Mouse (Mus musculus) neural tube, embryonic 10.5 days (tissue): ENCODE data around the gene Itpr1.

Experiments used
- DNase-seq: peaks from one replicate; pipeline ENCODE4 v3.0.0-alpha.2; 2017; ENCODE audit warnings: low spot score; ENCODE audit errors: extremely low spot score

The Itpr1 gene

DNA sequence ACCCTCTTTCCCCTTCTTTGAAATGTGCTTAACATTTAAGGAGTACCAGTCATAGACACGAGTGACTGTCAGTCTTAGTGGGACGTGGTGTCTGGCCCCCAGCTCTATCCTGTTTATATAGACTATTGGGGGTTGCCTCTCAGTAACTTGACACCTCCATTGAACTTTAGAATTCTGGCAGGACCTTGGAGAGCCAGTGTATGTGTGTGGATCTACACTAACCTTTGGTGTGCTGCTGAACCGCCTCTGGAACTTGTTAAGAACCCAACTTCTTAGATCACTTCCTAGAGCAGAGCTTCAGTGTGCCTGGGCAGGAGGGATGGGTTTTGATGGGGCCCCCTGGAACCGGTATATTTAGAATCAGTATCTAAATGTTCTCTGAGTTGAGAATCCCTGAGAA, 26.2 kb downstream of the Itpr1 start:
- DNase-seq, result no peak

DNA sequence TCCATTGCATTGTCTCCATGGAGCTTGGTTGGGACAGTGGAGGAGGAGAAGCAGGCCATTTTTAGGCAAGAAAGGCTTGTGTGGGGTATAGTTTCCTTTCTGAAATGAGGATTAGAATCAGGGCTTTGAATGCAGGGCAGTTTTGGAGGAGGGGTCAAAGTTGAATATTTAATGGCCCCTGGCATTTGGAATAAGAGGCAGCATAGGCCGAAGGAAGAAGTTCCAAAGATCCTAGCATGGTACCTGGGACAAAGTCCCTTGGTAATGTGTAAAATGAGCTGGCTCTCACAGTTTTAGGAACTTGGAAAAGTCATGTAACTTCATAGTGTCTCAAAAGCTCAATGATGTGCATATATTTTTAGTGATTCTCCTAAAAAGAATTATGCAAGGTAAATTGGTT, 27.1 kb downstream of the Itpr1 start:
- DNase-seq, result no peak

DNA sequence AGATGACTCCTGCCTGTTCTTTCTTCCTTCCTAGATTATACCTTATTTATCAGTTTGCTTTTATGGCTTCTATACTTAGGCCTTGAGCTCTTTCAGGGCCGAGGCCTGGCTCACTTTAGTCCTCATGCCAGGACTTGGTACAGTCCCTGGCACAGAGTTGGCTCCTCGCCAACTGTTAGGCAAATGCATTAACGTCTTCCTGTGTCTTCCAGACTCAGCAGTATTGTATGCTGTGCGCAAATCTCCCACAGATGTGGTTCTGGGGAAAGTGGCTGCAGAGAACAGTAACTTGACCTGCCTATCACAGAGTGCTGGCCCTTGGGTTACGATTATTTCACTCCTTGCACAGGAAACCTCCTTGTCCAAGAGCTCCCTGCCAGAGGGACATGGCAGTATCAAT, 27.9 kb downstream of the Itpr1 start:
- DNase-seq, result no peak

DNA sequence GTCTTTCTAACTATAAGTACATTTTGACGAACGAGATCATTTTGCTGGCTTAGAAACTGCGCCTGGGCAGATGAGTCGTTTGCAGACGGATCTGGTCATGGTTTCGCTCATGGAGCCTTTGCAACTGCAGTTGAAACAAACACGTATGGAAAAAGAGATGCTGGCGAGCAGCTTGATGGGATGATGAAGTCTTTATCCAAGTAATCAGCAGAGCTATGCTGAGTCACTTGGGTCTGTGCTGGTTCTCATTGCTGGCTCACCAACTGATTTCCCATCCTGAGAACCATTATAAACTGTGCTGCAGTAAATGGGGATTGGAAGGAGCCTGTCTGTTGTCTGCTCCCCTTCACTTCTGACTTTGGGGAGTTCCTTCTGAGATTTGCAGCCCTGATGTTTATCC, 31.7 kb downstream of the Itpr1 start:
- DNase-seq, result no peak

DNA sequence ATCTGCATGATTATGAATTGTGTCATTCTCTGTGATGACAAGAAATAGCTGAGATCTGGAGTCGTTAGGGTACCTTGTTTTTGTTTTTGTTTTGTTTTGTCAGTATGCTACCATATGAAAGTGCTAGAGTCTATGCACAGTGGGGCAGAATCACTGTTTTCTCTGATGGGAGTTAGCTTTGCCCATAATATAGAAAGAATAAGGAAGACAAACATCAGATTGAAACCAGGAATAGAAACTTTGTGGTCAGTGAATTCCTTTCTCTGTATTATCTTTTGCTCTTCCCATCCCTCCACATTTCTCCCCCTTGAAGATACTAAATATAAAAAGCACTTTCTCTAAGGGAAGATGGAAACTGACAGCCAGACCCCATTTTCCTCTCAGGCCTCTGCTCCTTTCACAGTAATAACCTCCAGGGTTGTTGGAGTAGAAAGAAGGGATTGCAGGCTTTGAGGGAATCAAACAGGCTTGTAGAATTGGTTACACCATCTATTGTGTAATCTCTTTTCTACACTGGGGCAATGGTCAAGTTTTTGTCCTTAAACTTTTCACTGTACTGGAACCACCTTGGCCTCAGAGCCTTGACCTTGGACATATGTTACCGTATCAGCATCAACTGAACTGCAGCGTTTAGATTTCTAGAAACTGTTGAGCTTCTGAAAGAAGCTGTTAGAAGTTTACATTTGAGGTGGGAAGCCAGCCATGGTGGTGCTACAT, 33.6 kb downstream of the Itpr1 start:
- no peak for DNase-seq

DNA sequence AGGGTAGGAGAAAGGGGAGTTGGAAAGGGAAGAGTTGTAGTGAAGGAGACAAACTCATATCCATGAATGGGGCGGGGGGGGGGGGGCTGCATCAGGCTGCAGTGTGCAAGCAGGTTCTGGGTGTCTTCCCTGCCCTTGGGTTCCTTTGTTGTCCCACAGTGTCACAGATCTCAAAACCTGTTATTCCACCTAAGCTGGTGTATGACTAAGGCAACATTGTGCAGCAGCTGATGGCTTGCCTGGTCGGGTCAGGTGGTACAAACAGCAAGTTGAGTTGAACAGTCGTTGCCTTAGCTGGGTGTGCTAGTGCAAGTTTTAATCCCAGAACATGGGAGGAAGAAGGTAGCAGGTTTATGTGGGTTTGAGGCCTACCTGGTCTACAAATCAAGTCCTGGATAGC, 34.3 kb downstream of the Itpr1 start:
- no peak for DNase-seq

DNA sequence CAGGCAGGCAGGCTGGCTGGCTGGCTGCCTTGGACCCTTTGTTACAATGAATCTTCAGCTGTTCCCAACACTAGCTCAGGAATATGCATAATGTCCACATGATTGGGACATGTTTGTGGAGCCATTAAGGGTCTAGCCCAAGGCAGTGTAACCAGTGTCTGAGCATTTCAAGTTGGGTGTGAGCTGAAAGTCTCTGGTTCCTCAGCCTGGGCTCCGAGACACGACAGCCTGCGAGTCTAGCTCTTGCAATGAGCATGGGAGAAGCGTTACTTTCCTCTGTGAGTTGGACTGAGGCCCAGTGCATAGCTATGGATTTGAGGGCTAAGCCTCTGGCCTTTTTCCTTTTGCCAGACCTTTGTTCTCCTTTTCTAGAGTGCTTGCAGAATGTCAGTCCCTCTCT, 35.6 kb downstream of the Itpr1 start:
- no peak for DNase-seq

DNA sequence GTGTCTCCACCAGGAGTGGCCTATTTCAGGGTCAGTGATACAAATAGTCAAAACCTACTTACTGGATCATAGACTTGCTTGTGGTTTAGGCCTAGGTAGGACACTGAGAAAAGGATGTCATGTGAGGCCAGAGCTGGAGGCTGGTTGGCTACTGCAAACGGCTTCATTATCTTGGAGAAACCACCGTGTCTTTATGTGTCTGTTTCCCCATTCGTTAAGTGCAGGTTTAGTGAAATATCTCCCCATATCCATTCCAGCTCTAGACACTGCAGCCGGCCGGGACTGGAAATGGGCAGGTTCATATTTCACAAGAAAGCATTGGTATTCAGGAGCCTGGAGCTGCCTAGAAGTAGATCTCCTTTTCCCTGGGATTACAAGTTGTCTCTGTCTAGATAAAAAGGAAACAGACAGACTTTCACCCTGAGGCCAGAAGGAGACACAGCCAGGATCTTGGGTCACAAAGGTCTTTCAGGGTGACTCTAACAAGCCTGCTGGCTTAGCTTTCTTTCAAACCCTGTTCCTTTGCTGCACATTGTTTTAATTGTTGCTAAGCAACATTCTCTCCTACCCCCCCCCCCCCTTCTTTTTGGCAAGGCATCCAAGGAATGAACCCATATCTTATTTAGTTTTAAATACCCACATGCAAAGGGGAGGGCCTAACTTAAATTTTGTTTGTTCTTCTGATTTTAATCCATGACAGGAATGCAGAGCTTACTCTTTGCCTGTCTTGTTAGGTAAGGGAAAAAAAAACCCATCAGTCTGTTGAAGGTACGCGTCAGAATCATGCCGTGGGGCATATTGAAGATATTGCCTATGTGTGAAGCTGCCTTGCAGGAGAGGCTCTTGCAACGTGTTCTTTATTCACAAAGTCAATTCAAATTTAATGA, 36.4 kb downstream of the Itpr1 start:
- DNase-seq, result no peak

DNA sequence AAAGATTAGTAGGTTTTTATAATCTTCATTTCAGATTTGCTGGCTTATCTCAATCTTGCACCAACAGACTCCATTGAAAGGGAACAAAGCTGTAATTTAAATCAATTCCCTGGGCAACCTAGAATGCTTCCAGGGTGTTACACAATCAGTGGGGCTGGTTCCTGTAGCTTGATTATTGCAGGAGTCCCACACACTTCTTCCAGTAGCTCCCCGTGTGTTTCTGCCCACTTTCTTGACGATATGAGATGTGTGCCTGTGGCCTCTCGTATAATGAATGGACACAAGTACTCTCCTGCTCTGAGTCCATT, 37.0 kb downstream of the Itpr1 start:
- no peak for DNase-seq

DNA sequence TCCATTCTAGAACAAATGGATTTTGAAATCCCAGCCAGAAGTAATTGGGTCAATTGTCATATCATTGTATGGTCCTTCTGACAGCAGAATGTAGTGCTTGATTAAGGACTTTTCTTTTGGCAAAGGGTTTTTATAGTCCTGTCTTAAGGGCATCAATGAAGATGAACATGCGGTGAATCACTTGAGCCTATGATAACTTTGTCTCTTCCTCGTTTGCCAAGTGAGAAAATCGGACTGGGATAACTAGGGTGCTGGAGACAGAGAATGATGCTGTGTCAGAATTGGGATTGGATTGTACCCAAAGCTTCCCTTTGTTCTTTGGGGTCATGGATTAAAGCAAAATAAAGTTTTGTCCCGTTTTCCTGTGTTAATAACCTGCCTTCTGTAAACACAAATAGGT, 37.5 kb downstream of the Itpr1 start:
- DNase-seq, result no peak

DNA sequence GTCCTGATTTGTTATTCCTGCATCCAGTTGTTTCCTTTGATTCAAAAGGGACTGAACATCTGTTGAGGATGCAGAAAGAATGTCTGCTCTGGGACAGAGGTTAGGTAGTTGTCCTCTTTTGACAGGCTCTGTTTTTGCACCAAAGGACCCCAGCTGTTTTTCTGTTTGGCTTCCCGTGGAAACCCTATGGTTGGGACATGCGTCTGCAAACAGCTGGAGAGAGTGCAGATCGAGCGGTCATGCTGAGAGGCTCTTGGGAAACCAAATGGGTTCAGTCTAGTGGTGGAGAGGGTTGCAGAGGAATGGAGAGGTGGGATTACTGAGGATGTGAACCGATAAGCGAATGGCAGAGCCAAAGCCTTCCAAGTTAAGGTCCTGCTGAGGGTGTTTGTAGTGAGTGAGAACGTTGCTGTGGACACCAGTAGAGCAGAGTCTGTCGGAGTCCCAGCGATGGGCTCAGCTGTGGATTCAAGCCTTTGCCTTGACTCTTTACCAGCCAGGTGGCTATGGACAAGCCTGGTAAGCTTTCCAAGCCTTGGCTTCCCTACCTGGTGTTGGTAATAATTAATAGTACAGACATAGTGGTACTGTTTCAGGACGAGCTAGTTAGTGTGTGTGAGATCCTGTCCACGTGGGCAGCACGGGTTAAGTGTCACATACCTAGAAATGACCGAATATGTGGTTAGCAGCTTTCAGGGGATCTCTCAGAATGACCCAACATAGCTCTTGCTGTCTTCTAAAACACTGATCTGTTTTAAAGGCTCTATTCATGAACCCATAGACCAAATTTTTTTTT, 39.9 kb downstream of the Itpr1 start:
- DNase-seq, result no peak

DNA sequence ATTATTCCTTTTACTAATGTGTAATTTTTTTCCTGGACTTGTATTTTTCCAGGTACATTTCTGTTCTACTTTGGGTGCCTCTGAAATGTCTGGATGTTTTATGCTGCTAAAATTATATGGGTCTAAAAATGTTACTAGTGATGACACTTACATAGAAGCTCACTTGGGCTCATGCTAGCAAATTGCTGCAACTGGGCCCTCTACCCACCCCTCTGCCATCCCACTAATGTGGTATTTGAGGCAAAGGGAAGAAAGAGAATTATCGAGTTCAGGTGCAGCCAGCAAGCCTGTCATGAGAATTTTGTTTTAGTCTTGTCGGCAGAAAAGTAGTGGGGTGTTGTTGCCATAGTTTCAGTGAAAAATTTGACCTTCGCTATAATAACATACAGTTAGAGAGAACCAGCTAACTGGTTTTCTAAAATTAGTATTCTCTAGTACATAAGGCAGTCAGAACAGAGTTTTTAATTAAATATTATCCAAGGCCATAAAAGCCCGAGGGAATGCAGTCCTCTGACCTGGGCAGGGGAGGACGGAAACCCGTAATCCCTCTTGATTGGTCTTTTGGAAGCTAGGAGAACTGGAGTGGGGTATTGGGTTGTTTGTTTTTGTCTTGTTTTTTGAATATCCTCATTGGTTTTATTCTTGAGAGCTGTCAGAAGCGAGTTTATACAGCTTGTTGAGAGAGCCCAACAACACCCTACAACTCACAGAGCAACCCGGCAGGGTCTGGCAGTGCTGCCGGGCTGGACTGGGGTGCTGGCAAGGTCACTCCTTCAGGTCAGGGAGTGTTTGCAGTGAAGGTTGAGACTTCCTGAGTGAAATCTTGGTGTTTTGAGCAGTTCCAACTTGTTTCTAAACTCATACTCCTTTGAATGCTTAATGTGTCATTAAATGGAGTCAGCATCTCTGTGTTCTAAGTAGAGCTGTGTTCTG, 41.5 kb downstream of the Itpr1 start:
- DNase-seq, result no peak

DNA sequence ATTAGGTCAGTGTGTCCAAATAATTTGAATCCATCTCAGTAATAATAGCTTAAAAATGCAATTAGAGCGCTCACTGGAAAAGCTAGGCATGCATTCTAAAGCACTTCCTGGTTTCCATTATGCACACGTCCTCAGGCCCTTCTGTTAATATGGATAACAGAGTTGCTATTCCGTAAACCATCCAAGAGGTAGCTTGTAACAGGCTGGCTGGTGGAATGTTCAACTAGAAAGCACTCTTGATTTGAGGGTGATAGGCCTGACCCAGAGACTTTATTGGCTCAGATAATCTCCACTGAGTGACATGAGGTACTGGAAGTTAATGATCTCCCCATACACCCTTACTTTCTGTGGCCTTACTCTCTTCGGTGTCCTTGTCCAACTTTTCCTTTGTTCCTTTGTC, 43.0 kb downstream of the Itpr1 start:
- DNase-seq, result no peak

DNA sequence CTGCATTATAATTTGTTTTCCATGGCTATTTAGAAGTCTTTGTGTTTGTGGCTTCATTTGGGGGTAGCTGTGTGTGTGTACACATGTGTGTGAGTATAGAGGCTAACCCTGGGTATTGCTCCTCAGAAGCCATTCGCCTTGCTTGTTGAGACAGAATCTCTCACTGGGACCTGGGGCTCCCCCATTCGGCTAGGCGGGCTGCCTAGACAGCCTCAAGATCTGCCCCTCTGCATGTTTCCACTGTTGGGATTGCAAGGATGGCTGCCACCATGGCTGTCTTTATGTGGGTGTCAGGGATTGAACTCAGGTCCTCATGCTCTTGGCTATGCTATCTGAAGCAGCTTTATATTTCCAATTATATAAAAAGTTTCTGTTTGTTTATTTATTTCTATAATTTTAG, 44.3 kb downstream of the Itpr1 start:
- no peak for DNase-seq

DNA sequence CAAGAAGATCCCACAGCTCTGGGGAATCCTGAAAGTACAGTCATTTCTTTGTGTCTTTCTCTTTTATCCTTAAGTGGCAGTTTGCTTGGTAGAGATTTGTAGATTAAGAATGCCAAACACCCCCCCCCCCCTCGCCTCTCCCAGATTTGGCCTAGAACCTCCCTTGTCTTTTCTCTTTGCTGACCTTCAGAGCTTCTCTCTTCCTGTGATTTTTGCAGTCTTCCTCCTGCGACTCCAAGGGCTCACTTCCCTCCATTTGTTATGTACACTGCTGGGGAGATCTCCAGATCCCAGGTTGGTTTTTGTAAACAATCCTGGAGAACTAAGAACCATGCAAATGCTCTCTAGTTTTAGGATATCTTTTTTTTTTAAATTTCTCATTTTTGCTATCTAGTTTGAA, 45.7 kb downstream of the Itpr1 start:
- DNase-seq, result no peak

DNA sequence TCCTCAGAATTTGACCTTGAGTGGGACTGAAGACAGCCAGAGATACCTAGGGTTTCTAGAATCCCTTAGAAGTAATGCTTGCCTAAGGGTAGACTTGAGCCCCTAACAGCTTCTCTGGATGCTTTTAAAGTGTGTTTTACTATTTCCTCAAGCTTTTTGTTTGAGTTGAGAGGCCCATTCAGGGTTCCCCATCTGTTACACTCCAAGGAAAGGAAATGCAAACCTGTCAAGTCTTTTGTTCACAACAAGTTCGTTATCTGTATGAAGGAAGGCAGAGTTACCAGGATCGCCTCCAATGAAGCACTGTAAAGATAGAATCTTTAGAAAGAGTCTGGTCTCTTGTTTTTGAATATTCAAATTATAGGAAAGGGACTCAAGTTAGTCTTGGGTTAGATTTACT, 46.8 kb downstream of the Itpr1 start:
- no peak for DNase-seq

DNA sequence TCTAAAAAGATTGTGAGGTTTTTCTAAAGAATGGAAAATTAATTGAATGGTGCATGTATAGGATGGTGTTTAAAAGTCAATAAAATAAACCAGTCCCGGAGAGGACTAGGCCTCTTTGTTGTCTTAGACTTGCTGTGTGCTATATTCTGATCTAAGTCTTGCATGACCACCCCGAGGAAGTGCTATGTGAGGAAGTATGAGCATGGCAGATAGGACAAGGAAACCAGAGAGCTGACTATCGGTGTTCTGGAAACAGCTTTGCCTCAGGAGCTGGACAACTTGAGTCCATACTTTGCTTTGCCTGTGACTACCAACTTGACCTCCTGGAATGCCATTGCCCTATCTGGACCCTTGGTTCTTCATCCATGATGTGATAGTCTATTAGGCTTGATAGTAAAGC, 48.6 kb downstream of the Itpr1 start:
- no peak for DNase-seq

DNA sequence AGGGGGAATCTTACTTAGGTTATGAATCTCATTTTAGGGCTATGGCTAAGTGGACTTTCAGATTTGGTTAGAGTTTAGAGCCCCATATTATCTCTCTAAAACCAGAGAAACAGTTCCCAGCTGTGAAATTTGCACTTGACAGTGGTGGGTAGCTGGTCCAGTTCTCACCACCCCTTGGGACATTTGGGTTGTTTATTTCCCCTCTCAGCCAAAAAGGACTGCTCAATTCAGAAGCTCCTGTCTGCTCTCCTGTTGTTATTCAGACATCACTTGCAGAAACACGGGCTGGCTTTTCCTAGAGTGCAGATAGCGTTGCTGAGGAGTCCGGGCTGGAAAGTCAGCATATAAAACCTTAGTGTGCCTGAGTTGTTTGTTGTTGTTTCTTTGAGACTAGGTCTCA, 51.3 kb downstream of the Itpr1 start:
- DNase-seq, result no peak

DNA sequence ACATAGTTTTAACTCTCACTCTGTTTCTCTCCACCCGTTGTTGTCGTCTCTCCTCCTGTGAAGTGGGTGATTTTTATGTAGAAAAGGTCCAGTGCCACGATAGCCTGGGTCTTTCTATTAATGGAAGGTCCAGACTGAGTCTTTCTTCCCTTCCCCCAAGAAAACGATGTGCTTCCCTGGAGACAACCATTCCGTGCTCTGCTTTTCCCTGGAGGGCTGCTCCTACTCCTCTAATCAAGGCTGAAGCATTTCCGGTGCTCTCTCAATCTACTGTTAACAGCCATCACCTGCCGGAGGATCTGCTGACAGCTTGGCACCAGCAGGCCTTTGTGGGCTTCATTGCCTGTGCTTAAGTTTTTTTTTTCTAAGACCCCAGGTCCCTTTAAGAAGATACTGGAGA, 60.6 kb downstream of the Itpr1 start:
- DNase-seq, result no peak

DNA sequence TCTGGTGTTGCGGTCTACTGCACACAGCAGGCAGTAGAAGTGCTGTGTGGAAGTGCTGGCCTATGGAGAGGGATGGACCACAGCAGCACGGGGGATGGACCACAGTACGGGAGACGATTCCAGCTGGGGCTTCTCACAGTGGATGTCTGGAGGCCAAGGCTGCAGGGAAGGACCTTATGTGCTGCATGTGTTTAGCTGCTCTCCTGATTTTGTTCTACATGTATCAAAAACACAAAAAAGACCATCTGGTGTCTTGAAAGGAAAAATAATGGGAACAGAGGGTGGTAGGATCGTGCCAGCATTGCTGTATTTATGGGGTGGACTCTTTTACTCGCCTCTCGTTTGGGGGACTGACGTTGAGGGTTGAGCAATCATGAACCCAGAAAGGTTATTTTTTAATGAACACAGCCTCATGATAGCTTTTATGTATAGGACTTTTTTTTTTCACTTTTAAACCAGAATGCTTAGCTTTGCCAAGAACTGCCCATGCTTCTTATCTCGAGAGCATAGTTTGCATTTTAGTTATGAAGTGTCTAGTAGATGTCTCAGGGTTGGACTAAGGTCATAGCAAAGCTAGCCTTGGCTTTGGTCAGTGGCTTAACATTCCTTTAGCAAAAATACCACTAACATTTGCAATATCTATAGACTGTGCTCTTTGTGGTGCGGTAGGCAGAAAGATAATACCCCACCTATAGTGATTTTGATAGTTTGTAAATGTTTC, 61.6 kb downstream of the Itpr1 start:
- no peak for DNase-seq
